Mouse (Mus musculus): ENCODE results near the gene Gsta4. TPM values are rescaled to one million over a fixed set of nuclear protein-coding genes. Genes with fewer than 3 reads are reported as not detected.

Gsta4 gene
- polyA plus RNA-seq, 1 experiment from 2014 or later: 19.9 TPM

DNA sequence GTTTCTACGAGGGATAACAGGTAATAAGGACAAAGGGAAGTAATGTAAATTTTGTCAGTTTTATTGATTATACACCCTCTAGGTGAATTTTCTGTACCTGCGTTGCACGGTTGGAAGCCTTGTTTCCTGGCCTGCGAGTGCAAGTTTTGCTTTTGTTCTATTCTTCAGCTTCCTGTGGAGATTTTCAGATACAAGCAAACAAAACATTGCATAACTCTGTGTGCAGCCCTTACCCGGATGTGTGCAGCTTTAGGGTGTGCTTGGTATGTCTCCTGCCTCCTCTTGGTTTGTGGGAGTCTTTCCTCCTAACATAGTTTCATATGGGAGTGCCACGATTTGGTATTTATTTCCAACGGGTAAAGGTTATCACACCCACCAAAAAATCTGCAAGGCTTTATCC, 5.7 kb upstream of the Gsta4 start:
- ATAC-seq (0 out of 2 replicates have a peak, but pooled peaks have one; percentile 9), DNase-seq (peak; percentile 32)

DNA sequence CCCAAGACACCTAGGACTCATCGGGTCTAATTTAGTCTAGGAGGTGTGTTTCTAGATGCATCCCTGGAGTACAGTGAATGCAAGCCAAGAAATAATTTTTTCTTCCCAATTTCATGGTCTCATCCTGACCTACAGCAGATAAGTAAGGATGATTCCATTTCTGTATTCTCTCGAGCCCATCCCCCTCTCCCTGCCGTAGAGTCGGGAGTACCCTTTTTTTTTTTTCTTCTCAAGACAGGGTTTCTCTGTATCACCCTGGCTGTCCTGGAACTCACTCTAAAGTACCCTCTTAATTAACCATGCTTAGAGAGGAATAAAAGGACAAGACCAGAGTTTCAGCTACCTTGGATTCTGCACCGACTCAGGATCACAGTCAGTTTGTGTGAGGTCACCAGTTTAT, 4.4 kb upstream of the Gsta4 start:
- ATAC-seq: no peak
- TF ChIP-seq CTCF (IDR thresholded peaks at IDR 0.05; ENCODE audit: low read depth) (no peak), EP300 (IDR thresholded peaks at IDR 0.05; ENCODE audit: low read depth) (no peak)
- no peak for DNase-seq
- no peaks in the 10 kb centered on the region for H3K27me3 ChIP-seq (ENCODE audit: insufficient read depth, low read length)
- H3K4me1 ChIP-seq (ENCODE audit: insufficient read depth): peaks cover 5% of the 10 kb centered on the region; the same call in 1 of the 2 replicates
- H3K4me2 ChIP-seq (ENCODE audit: low read depth, low read length): no peak overlapping the region
- H3K9ac ChIP-seq (replicated peaks): no peak overlapping the region
- no peaks in the 10 kb centered on the region for H3K9me3 ChIP-seq (ENCODE audit: low read length)
- H3K36me3 ChIP-seq (replicated peaks; ENCODE audit: insufficient read depth, low read length): no peaks in the 10 kb centered on the region
- no peak overlapping the region for H3K27ac ChIP-seq (ENCODE audit: low read depth)
- WGBS (ENCODE audit: insufficient replicate concordance): 79% methylated on average over 5 of the region's 5 CpGs
- no peak overlapping the region for H3K4me3 ChIP-seq (ENCODE audit: low read depth, low read length)

More for the DNA sequence above, 5.7 kb upstream of the Gsta4 start:
- no peak for TF ChIP-seq EP300 (IDR thresholded peaks at IDR 0.05; ENCODE audit: low read depth)
- no peak for TF ChIP-seq CTCF (IDR thresholded peaks at IDR 0.05; ENCODE audit: low read depth)
- H3K9ac ChIP-seq (replicated peaks): peak overlapping the region; percentile 84
- no peaks in the 10 kb centered on the region for H3K27me3 ChIP-seq (ENCODE audit: insufficient read depth, low read length)
- peak overlapping the region; percentile 98 for H3K27ac ChIP-seq (ENCODE audit: low read depth)
- peaks cover 5% of the 10 kb centered on the region; the same call in 1 of the 2 replicates for H3K4me1 ChIP-seq (ENCODE audit: insufficient read depth)
- H3K4me3 ChIP-seq (ENCODE audit: low read depth, low read length): peak overlapping the region; percentile 59
- peak overlapping the region; percentile 74 for H3K4me2 ChIP-seq (ENCODE audit: low read depth, low read length)
- no peaks in the 10 kb centered on the region for H3K36me3 ChIP-seq (replicated peaks; ENCODE audit: insufficient read depth, low read length)
- H3K9me3 ChIP-seq (ENCODE audit: low read length): no peaks in the 10 kb centered on the region
- WGBS (ENCODE audit: insufficient replicate concordance): 10% methylated on average over 7 of the region's 7 CpGs

DNA sequence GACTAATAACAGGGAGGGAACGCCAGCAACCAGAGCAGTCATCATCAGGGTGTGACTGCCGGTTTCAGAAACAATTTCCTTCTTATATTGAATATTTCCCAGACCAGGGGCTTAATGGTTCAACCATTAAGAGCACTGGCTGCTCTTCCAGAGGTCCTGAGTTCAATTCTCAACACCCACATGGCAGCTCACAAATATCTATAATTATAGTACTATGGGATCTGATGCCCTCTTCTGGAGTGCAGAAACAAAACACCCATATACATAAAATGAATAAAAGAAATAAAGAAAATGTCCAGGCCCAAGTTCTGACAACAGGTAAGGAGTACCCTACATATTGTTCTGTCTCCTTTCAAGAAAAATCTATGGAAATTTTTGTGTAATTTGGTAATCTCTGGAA, 3.5 kb upstream of the Gsta4 start:
- no peak for ATAC-seq
- no peak overlapping the region for H3K4me3 ChIP-seq (ENCODE audit: low read depth, low read length)
- TF ChIP-seq EP300 (IDR thresholded peaks at IDR 0.05; ENCODE audit: low read depth): no peak
- TF ChIP-seq CTCF (IDR thresholded peaks at IDR 0.05; ENCODE audit: low read depth): no peak

DNA sequence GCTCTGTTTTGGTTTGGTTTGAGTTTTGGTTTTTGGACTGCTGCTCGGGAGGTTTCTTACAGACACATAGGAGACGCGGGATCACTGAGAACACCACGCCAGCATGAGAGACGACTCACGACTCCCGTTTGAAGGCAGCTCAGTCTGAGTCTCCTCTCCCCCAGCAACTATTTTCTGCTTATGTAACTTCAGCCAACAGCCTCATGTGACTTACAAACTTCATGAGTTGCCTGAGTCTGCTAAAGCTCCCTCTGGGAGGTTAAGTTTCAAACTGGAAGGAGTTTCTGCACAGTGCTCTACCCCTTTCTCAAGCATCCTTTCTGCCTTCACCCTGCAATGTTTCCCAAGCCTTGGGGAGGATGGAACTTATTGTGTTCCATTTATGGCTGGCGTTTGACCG, 3.1 kb downstream of the Gsta4 start:
- TF ChIP-seq EP300 (IDR thresholded peaks at IDR 0.05; ENCODE audit: low read depth): no peak
- no peak for TF ChIP-seq CTCF (IDR thresholded peaks at IDR 0.05; ENCODE audit: low read depth)
- DNase-seq (no peak), ATAC-seq (no peak)
- no peaks in the 10 kb centered on the region for H3K36me3 ChIP-seq (replicated peaks; ENCODE audit: insufficient read depth, low read length)
- H3K4me1 ChIP-seq (ENCODE audit: insufficient read depth): peaks cover under 1% of the 10 kb centered on the region; the same call in 1 of the 2 replicates
- no peak overlapping the region for H3K9ac ChIP-seq (replicated peaks)
- no peak overlapping the region for H3K4me2 ChIP-seq (ENCODE audit: low read depth, low read length)
- WGBS (ENCODE audit: insufficient replicate concordance): 86% methylated on average over 9 of the region's 9 CpGs
- no peak overlapping the region for H3K4me3 ChIP-seq (ENCODE audit: low read depth, low read length)
- no peaks in the 10 kb centered on the region for H3K9me3 ChIP-seq (ENCODE audit: low read length)
- H3K27ac ChIP-seq (ENCODE audit: low read depth): no peak overlapping the region
- no peaks in the 10 kb centered on the region for H3K27me3 ChIP-seq (ENCODE audit: insufficient read depth, low read length)

More for the DNA sequence above, 3.5 kb upstream of the Gsta4 start:
- H3K27ac ChIP-seq (ENCODE audit: low read depth): no peak overlapping the region
- H3K4me1 ChIP-seq (ENCODE audit: insufficient read depth): peaks cover 5% of the 10 kb centered on the region; the same call in 1 of the 2 replicates
- no peak for DNase-seq
- WGBS (ENCODE audit: insufficient replicate concordance): 84% methylated on average over 2 of the region's 2 CpGs
- no peaks in the 10 kb centered on the region for H3K9me3 ChIP-seq (ENCODE audit: low read length)
- no peak overlapping the region for H3K9ac ChIP-seq (replicated peaks)
- H3K27me3 ChIP-seq (ENCODE audit: insufficient read depth, low read length): no peaks in the 10 kb centered on the region
- no peaks in the 10 kb centered on the region for H3K36me3 ChIP-seq (replicated peaks; ENCODE audit: insufficient read depth, low read length)
- H3K4me2 ChIP-seq (ENCODE audit: low read depth, low read length): no peak overlapping the region

DNA sequence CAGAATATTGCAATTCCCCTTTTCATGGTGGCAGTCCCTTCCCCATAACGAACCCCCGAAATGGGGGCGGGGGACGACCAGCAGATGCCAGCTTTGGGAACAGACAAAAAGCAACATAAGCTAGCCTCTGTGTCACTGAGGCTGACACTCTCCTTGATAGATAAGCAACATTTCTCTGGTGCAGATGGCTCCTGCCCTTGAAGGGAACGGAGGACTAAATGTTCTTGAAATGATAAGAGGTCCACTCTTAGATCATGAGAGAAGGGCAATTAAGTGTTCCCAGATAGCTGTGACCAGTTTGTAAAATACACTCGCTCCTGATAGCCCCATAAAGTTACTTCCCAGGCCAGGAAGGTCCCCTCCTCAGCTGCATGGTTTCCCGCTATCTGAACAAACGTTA, 6.3 kb downstream of the Gsta4 start:
- ATAC-seq (peak; percentile 43; the same call in 1 of the 2 replicates), DNase-seq (no peak)
- H3K9ac ChIP-seq (replicated peaks): no peak overlapping the region; the same call in 1 of the 2 replicates
- TF ChIP-seq EP300 (IDR thresholded peaks at IDR 0.05; ENCODE audit: low read depth) (peak; percentile 44; the same call in 1 of the 2 replicates), CTCF (IDR thresholded peaks at IDR 0.05; ENCODE audit: low read depth) (no peak)
- H3K27me3 ChIP-seq (ENCODE audit: insufficient read depth, low read length): no peaks in the 10 kb centered on the region
- H3K9me3 ChIP-seq (ENCODE audit: low read length): no peaks in the 10 kb centered on the region
- H3K4me3 ChIP-seq (ENCODE audit: low read depth, low read length): no peak overlapping the region
- peak overlapping the region; percentile 39 for H3K27ac ChIP-seq (ENCODE audit: low read depth)
- H3K4me1 ChIP-seq (ENCODE audit: insufficient read depth): peaks cover 15% of the 10 kb centered on the region
- no peak overlapping the region for H3K4me2 ChIP-seq (ENCODE audit: low read depth, low read length)
- H3K36me3 ChIP-seq (replicated peaks; ENCODE audit: insufficient read depth, low read length): no peaks in the 10 kb centered on the region
- WGBS (ENCODE audit: insufficient replicate concordance): 47% methylated on average over 8 of the region's 8 CpGs

DNA sequence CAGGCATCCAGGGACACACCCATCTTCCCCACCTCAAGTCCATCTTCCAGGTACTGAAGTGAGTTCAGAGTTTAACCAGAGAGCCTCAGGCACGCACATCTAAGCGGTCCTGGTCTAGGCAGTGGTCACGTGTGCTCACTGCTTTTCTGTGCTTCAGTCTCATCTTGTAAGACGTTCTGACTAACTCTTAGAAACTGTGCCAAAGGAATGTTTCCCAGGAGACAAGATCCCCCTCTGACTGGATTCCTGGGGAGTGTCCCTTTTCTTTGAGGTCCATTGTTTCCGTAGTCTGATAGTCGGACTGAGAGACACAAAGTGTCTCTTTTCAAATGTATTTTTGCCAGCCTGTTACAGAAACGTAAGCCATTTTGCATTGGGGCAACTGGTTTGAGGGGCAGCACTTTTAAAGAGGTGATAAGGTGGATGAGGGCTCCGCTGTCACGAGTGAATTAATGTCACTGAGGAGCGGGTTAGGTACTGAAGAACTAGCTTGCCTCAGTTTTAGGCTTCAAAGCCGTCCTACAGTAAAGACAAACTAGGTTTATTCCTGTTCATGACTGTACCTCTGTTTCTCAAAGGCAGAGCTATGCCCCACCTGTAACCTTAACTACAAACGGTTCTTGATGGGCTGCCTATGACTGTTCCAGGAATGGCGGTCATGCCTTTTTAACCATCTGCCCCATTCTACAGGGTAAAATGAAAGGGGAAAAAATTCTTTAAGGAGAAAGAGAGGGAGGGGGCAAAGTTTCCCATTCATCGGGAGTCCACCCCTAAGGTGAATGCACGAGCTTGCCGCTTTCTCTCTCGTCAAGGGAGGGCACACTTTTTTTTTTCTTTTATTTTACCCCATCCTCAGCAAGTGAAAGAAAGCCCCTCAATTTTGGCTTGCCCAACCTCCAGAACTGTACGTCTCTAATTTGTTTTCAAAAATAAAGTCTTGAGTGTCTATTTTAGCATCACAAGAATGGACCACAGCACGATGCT, 8.4 kb downstream of the Gsta4 start:
- peak overlapping the region; percentile 37 for H3K4me3 ChIP-seq (ENCODE audit: low read depth, low read length)
- H3K9me3 ChIP-seq (ENCODE audit: low read length): no peaks in the 10 kb centered on the region
- H3K36me3 ChIP-seq (replicated peaks; ENCODE audit: insufficient read depth, low read length): no peaks in the 10 kb centered on the region
- TF ChIP-seq CTCF (IDR thresholded peaks at IDR 0.05; ENCODE audit: low read depth): no peak
- no peak for TF ChIP-seq EP300 (IDR thresholded peaks at IDR 0.05; ENCODE audit: low read depth)
- H3K9ac ChIP-seq (replicated peaks): peak overlapping the region; percentile 36
- 12% methylated on average over 19 of the region's 19 CpGs for WGBS (ENCODE audit: insufficient replicate concordance)
- DNase-seq: no peak
- H3K27me3 ChIP-seq (ENCODE audit: insufficient read depth, low read length): no peaks in the 10 kb centered on the region
- H3K4me1 ChIP-seq (ENCODE audit: insufficient read depth): peaks cover 15% of the 10 kb centered on the region
- H3K4me2 ChIP-seq (ENCODE audit: low read depth, low read length): peak overlapping the region; percentile 73
- 0 out of 2 replicates have a peak, but pooled peaks have one; percentile 7 for ATAC-seq
- H3K27ac ChIP-seq (ENCODE audit: low read depth): no peak overlapping the region
